17 mouse cellular contexts compared by ENCODE assay signal in the genomic region with DNA sequence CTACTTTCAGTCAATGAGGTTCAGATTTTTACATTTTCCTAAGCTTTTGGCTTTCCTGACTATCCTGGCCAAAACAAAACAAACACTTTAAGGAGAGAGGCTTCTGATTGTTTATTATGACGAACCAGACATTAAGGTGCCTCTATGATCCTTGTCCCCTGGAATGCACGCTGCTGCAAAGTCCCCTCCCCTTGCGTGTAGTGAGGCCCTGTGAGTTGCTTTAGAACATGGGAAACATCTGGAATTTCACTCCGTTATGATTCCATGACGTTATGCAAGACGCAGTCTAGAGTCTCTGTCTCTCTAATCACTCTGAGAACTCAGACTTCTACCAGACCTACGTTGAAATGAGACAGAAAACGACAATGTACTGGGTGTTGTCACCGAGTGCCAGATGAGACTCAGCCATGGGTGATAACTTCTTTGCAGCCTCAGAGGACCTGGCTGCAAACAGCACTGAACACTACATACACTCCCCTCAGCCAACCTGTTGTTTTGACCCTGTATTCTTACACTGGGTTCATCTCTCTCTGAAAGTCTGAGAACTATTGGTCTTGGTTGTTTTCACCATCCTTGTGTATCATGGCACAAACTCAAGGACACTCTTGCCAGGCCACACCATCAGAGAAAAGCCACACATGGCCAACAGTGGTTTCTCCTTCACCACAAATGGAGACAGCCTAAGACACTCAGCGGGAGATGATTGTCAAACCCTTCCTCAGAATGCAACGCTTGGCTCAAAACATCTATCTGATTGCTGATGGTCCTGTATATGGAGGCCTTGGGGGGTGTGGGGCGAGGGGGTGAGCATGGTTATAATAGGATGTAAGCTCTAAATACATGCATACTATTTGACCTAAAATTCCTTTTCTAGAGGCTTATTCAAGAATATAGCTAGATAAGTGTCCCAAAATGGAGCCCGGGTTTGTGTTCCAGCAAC.
A peak's percentile ranks its signal among the peaks of the same experiment; 100 is the strongest.
DNase-seq lines count a peak whose midpoint lies in the region; ATAC-seq lines count a peak whose summit lies in the region.
"Had no signal": no experiment of that assay in that cellular context is flagged by ENCODE, and none has a peak within 500 bp of the region (broad histone marks: within the 10 kb centered on the region; RNA-seq: fewer than 3 reads in every experiment).

No protein-coding gene starts in this region.

- H3K27me3 ChIP-seq in limb, embryonic 15.5 days: no peaks in the 10 kb centered on the region
- H3K27me3 ChIP-seq in midbrain, embryonic 15.5 days (replicated peaks): no peaks in the 10 kb centered on the region

- no peaks in the 10 kb centered on the region for H3K9me3 ChIP-seq in limb, embryonic 15.5 days
- no peaks in the 10 kb centered on the region for H3K9me3 ChIP-seq in midbrain, embryonic 15.5 days

- H3K4me3 ChIP-seq in limb, embryonic 15.5 days: no peak overlapping the region
- H3K4me3 ChIP-seq in midbrain, embryonic 15.5 days: no peak overlapping the region

- DNase-seq in gastrocnemius, postnatal 25 days: peak; percentile 5
- no peak for DNase-seq in gastrocnemius, postnatal 14 days
- peak; percentile 11 to 52 for DNase-seq in spleen, postnatal 4 days (ENCODE audit: low spot score in 2 of 2)
- no peak for DNase-seq in spleen, postnatal 14 days (ENCODE audit: low spot score in 2 of 2)
- no peak for DNase-seq in T-cell, adult 2 months (ENCODE audit: low spot score)
- DNase-seq in yolk sac, embryonic 10.5 days (ENCODE audit: low spot score): no peak
- DNase-seq: B cell, adult 2 months; cerebellum, postnatal 25 days; gastrocnemius, postnatal 36 days; kidney, adult 8-10 months; lung, postnatal 36 days; right cerebral cortex, postnatal 25 days had no signal

- intact Hi-C loops in gastrocnemius, postnatal 14 days (cut with DNase I; ENCODE audit: low total_unique reads): no loop called here

- H3K4me1 ChIP-seq in limb, embryonic 15.5 days: peaks cover 9% of the 10 kb centered on the region; the same call in 1 of the 2 replicates
- no peaks in the 10 kb centered on the region for H3K4me1 ChIP-seq in midbrain, embryonic 15.5 days

- peak overlapping the region; percentile 24 for H3K27ac ChIP-seq in limb, embryonic 15.5 days
- no peak overlapping the region for H3K27ac ChIP-seq in midbrain, embryonic 15.5 days
- H3K27ac ChIP-seq: hindbrain, embryonic 14.5 days; stomach, postnatal 0 days had no signal

- H3K9ac ChIP-seq in limb, embryonic 15.5 days: no peak overlapping the region
- no peak overlapping the region for H3K9ac ChIP-seq in midbrain, embryonic 15.5 days
- H3K9ac ChIP-seq: hindbrain, embryonic 14.5 days had no signal

- no peak overlapping the region for H3K4me2 ChIP-seq in limb, embryonic 15.5 days
- H3K4me2 ChIP-seq in midbrain, embryonic 15.5 days: no peak overlapping the region
- H3K4me2 ChIP-seq: hindbrain, embryonic 14.5 days had no signal

- ATAC-seq in limb, embryonic 15.5 days (ENCODE audit: insufficient number of reproducible peaks, low FRiP score, low TSS enrichment, low read depth): no peak
- no peak for ATAC-seq in midbrain, embryonic 15.5 days (replicated peaks)

- no peaks in the 10 kb centered on the region for H3K36me3 ChIP-seq in limb, embryonic 15.5 days
- H3K36me3 ChIP-seq in midbrain, embryonic 15.5 days (replicated peaks): no peaks in the 10 kb centered on the region
- H3K36me3 ChIP-seq: G1E had no signal

- WGBS in limb, embryonic 15.5 days: 54% methylated on average over 13 of the region's 13 CpGs
- 89% methylated on average over 13 of the region's 13 CpGs for WGBS in midbrain, embryonic 15.5 days

Comparison
In these comparisons a context has a peak if more than half of its experiments do, and no peak if none do; other contexts are left out.
1. DNase-seq: peak in gastrocnemius, postnatal 25 days (single experiment) and spleen, postnatal 4 days (2 of 2); none in gastrocnemius, postnatal 14 days (single experiment), spleen, postnatal 14 days (0 of 2), T-cell, adult 2 months (single experiment) and yolk sac, embryonic 10.5 days (single experiment).